Mouse (Mus musculus) hindbrain, postnatal 0 days (tissue): ENCODE measurements around the gene Lap3. TPM values are rescaled to one million over a fixed set of nuclear protein-coding genes. Genes with fewer than 3 reads are reported as not detected.

ENCODE experiments used
- ATAC-seq: fragments of 200-750 bp; cut with Nextera tagmentation; 2 replicates; pipeline ENCODE4 v1.8.0; 2017; ENCODE audit warnings: mild to moderate bottlenecking, moderate TSS enrichment, moderate library complexity
- DNase-seq: peaks from one replicate; pipeline ENCODE4 v3.0.0-alpha.2; 2015; ENCODE audit warnings: low spot score
- H3K27ac ChIP-seq: fragments of 300-500 bp; sonication (generic); 2 replicates; pipeline ENCODE4 v1.5.1; 2014; ENCODE audit warnings: mild to moderate bottlenecking
- H3K27me3 ChIP-seq: fragments of 300-500 bp; sonication (generic); 2 replicates; pipeline ENCODE4 v1.6.1; 2014; ENCODE audit warnings: low read length, mixed read lengths; ENCODE audit not compliant: insufficient read depth
- H3K36me3 ChIP-seq: fragments of 300-500 bp; sonication (generic); 2 replicates; pipeline ENCODE4 v1.6.1; 2014; ENCODE audit warnings: low read length, mixed read lengths; ENCODE audit not compliant: insufficient read depth
- H3K4me1 ChIP-seq: fragments of 300-500 bp; sonication (generic); 2 replicates; pipeline ENCODE4 v1.6.1; 2014; ENCODE audit warnings: antibody characterized with exemption, low read length, mixed read lengths; ENCODE audit not compliant: insufficient read depth
- H3K4me2 ChIP-seq: fragments of 300-500 bp; sonication (generic); 2 replicates; pipeline ENCODE4 v1.6.1; 2014; ENCODE audit warnings: low read depth, mild to moderate bottlenecking, low read length, moderate library complexity, mixed read lengths
- H3K4me3 ChIP-seq: fragments of 300-500 bp; sonication (generic); 2 replicates; pipeline ENCODE4 v1.5.1; 2014; ENCODE audit warnings: low read length
- H3K9ac ChIP-seq: fragments of 300-500 bp; sonication (generic); replicated peaks from 2 replicates; pipeline ENCODE4 v1.6.1; 2014; ENCODE audit warnings: mild to moderate bottlenecking, low read length, moderate library complexity, mixed read lengths
- H3K9me3 ChIP-seq: fragments of 300-500 bp; sonication (generic); 2 replicates; pipeline ENCODE4 v1.6.1; 2016; ENCODE audit warnings: low read length, mixed read lengths
- CTCF ChIP-seq: IDR thresholded peaks from 2 replicates; pipeline ENCODE4 v1.5.1; 2016; ENCODE audit warnings: antibody characterized with exemption, control low read depth, low read depth
- WGBS: fragments of 180-500 bp; shearing (Covaris S2); extraction: QIAGEN DNeasy Blood & Tissue Kit; methylation state at CpG from one replicate; pipeline ENCODE4 v1.1.7; 2014; 5-methylcytosine and 5-hydroxymethylcytosine counted together
- polyA plus RNA-seq: library from polyadenylated mRNA; unstranded; fragments of >200 nt; fragmentation: Nextera tagmentation; extraction: Ambion mirVana; gene quantifications from 2 replicates; pipeline ENCODE4 v1.2.1, GENCODE M21; 2015
- total RNA-seq: library from RNA; depleted of rRNA; stranded (reverse); fragments of >200 nt; gene quantifications from 2 replicates; pipeline ENCODE4 v1.2.3, GENCODE M21; 2014; rRNA removed

The Lap3 gene
- 21.9 and 24.3 TPM in 2 replicates for total RNA-seq
- polyA plus RNA-seq: 36.2 and 36.5 TPM in 2 replicates

GRCm38 (mm10) chr5:45493191-45494092, at the start of gene Lap3:
Lap3 (plus strand) TSS chr5:45493374.
- peak within 1 kb of the TSS; percentile 58 for H3K27ac ChIP-seq

GRCm38 (mm10) chr5:45444130-45444832, 48.9 kb upstream of the Lap3 start:
- no peak overlapping the region for H3K27ac ChIP-seq
- no peak for ATAC-seq
- no peak overlapping the region for H3K9ac ChIP-seq
- 84% methylated on average over 8 of the region's 8 CpGs for WGBS
- no peak for TF ChIP-seq CTCF
- DNase-seq: no peak
- no peak overlapping the region for H3K4me3 ChIP-seq
- H3K9me3 ChIP-seq: no peaks in the 10 kb centered on the region
- no peaks in the 10 kb centered on the region for H3K27me3 ChIP-seq
- no peak overlapping the region for H3K4me2 ChIP-seq
- peaks cover 14% of the 10 kb centered on the region for H3K4me1 ChIP-seq
- no peaks in the 10 kb centered on the region; the same call in 1 of the 2 replicates for H3K36me3 ChIP-seq

More at GRCm38 (mm10) chr5:45493191-45494092, at the start of gene Lap3:
- no peaks in the 10 kb centered on the region for H3K9me3 ChIP-seq
- WGBS: under 1% methylated on average over 77 of the region's 78 CpGs
- no peaks in the 10 kb centered on the region for H3K27me3 ChIP-seq
- H3K4me3 ChIP-seq: peak within 1 kb of the TSS; percentile 71
- ATAC-seq (peak; percentile 97), DNase-seq (peak; percentile 97)
- peak within 1 kb of the TSS; percentile 72 for H3K4me2 ChIP-seq
- H3K36me3 ChIP-seq: 0 out of 2 replicates have a peak, but pooled peaks cover 6% of the 10 kb centered on the region
- H3K4me1 ChIP-seq: 0 out of 2 replicates have a peak, but pooled peaks cover 9% of the 10 kb centered on the region
- peak; percentile 48 for TF ChIP-seq CTCF
- peak within 1 kb of the TSS; percentile 58 for H3K9ac ChIP-seq

GRCm38 (mm10) chr5:45448676-45449075, 44.5 kb upstream of the Lap3 start:
- 19% methylated on average over 5 of the region's 5 CpGs for WGBS
- H3K4me3 ChIP-seq: peak overlapping the region; percentile 66; the same call in 1 of the 2 replicates

GRCm38 (mm10) chr5:45449206-45449605, 44.0 kb upstream of the Lap3 start:
- DNase-seq: no peak
- no peak for TF ChIP-seq CTCF

More at GRCm38 (mm10) chr5:45448676-45449075, 44.5 kb upstream of the Lap3 start:
- no peaks in the 10 kb centered on the region for H3K36me3 ChIP-seq
- H3K9me3 ChIP-seq: no peaks in the 10 kb centered on the region
- no peak for ATAC-seq
- peaks cover 15% of the 10 kb centered on the region for H3K4me1 ChIP-seq
- no peak for TF ChIP-seq CTCF
- H3K4me2 ChIP-seq: peak overlapping the region; percentile 88
- H3K9ac ChIP-seq: no peak overlapping the region; the same call in 1 of the 2 replicates
- no peak for DNase-seq
- no peak overlapping the region for H3K27ac ChIP-seq
- no peaks in the 10 kb centered on the region for H3K27me3 ChIP-seq

GRCm38 (mm10) chr5:45449831-45450716, 43.1 kb upstream of the Lap3 start, which contains the start of gene Qdpr:
Qdpr (minus strand) TSS chr5:45450236.
- peak; percentile 99 for DNase-seq
- peak within 1 kb of the TSS; percentile 66 for H3K4me3 ChIP-seq
- WGBS: under 1% methylated on average over 59 of the region's 70 CpGs
- no peak; the same call in 1 of the 2 replicates for TF ChIP-seq CTCF
- no peaks in the 10 kb centered on the region for H3K27me3 ChIP-seq
- peak within 1 kb of the TSS; percentile 69; the same call in 1 of the 2 replicates for H3K27ac ChIP-seq
- peaks cover 15% of the 10 kb centered on the region for H3K4me1 ChIP-seq
- H3K9me3 ChIP-seq: no peaks in the 10 kb centered on the region
- H3K36me3 ChIP-seq: no peaks in the 10 kb centered on the region
- peak; percentile 99 for ATAC-seq
- H3K9ac ChIP-seq: peak within 1 kb of the TSS; percentile 58
- peak within 1 kb of the TSS; percentile 88 for H3K4me2 ChIP-seq

More at GRCm38 (mm10) chr5:45449206-45449605, 44.0 kb upstream of the Lap3 start:
- peaks cover 15% of the 10 kb centered on the region for H3K4me1 ChIP-seq
- no peaks in the 10 kb centered on the region for H3K27me3 ChIP-seq
- no peaks in the 10 kb centered on the region for H3K36me3 ChIP-seq
- H3K27ac ChIP-seq: no peak overlapping the region
- peak overlapping the region; percentile 66 for H3K4me3 ChIP-seq
- peak overlapping the region; percentile 88 for H3K4me2 ChIP-seq
- WGBS: 4% methylated on average over 8 of the region's 8 CpGs
- ATAC-seq: no peak
- H3K9me3 ChIP-seq: no peaks in the 10 kb centered on the region
- peak overlapping the region; percentile 58 for H3K9ac ChIP-seq
